Comparison of ENCODE assay signal across 18 mouse cellular contexts in the genomic region with DNA sequence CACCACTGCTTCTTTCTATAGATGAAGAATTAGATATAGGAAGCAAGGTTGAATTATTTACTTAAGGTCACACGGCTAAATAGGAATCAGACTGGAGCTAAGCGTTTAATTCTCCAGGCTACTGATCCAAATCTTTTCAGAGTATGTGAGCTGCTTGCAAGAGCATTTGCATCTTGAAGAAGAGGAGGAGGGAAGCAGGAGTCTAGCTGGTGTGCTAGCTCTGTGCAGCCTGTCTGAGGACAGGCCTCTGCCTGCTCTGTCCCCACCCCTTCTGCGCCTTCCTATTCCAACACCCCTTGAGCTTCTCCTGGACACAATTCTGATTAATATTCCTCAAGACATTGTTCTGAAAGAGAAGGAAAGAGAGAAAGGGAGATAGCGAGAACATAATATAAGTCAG. TPM values are rescaled to one million over a fixed set of nuclear protein-coding genes. Genes with fewer than 3 reads are reported as not detected.
DNase-seq lines count a peak whose midpoint lies in the region; ATAC-seq and TF ChIP-seq lines count a peak whose summit lies in the region.
"Had no signal": no experiment of that assay in that cellular context is flagged by ENCODE, and none has a peak within 500 bp of the region (broad histone marks: within the 10 kb centered on the region; RNA-seq: fewer than 3 reads in every experiment).

No protein-coding gene starts in this region.

- H3K4me2 ChIP-seq in kidney, embryonic 15.5 days = no peak overlapping the region
- H3K4me2 ChIP-seq in stomach, embryonic 15.5 days = no peak overlapping the region
- no peak overlapping the region for H3K4me2 ChIP-seq in stomach, postnatal 0 days (replicated peaks; ENCODE audit: low read depth)
- H3K4me2 ChIP-seq in hindbrain, embryonic 14.5 days (replicated peaks) = no peak overlapping the region
- no peak overlapping the region for H3K4me2 ChIP-seq in stomach, embryonic 16.5 days (ENCODE audit: low read depth, low read length)
- H3K4me2 ChIP-seq: limb, embryonic 12.5 days had no signal

- H3K27me3 ChIP-seq in kidney, embryonic 15.5 days = no peaks in the 10 kb centered on the region
- H3K27me3 ChIP-seq in stomach, embryonic 15.5 days (replicated peaks) = no peaks in the 10 kb centered on the region
- no peaks in the 10 kb centered on the region for H3K27me3 ChIP-seq in stomach, postnatal 0 days (ENCODE audit: control insufficient read depth, insufficient read depth, low read length)
- H3K27me3 ChIP-seq in hindbrain, embryonic 14.5 days (ENCODE audit: control insufficient read depth, insufficient read depth, low read length) = no peaks in the 10 kb centered on the region
- no peaks in the 10 kb centered on the region for H3K27me3 ChIP-seq in stomach, embryonic 16.5 days (ENCODE audit: control insufficient read depth, insufficient read depth, low read length)
- H3K27me3 ChIP-seq: limb, embryonic 12.5 days; neural tube, embryonic 12.5 days had no signal

- no peak for TF ChIP-seq CTCF in stomach, postnatal 0 days (IDR thresholded peaks at IDR 0.05; ENCODE audit: low read depth)

- WGBS in kidney, embryonic 15.5 days = 64% methylated on average over 4 of the region's 4 CpGs
- 63% methylated on average over 4 of the region's 4 CpGs for WGBS in stomach, embryonic 15.5 days
- 53% methylated on average over 4 of the region's 4 CpGs for WGBS in stomach, postnatal 0 days
- WGBS in hindbrain, embryonic 14.5 days = 70% methylated on average over 4 of the region's 4 CpGs
- 56% methylated on average over 4 of the region's 4 CpGs for WGBS in stomach, embryonic 16.5 days

- H3K27ac ChIP-seq in kidney, embryonic 15.5 days = peak overlapping the region; percentile 78
- H3K27ac ChIP-seq in stomach, embryonic 15.5 days = peak overlapping the region; percentile 1; the same call in 1 of the 2 replicates
- no peak overlapping the region for H3K27ac ChIP-seq in stomach, postnatal 0 days (replicated peaks)
- H3K27ac ChIP-seq in hindbrain, embryonic 14.5 days = peak overlapping the region; percentile 76
- H3K27ac ChIP-seq in stomach, embryonic 16.5 days (ENCODE audit: low read length) = peak overlapping the region; percentile 43
- H3K27ac ChIP-seq: limb, embryonic 12.5 days; liver, embryonic 14.5 days; neural tube, embryonic 12.5 days had no signal

- TF ChIP-seq EP300 in stomach, postnatal 0 days (optimal IDR thresholded peaks at IDR 0.05) = no peak

- H3K9ac ChIP-seq in kidney, embryonic 15.5 days = no peak overlapping the region
- H3K9ac ChIP-seq in stomach, embryonic 15.5 days = no peak overlapping the region
- no peak overlapping the region for H3K9ac ChIP-seq in stomach, postnatal 0 days (ENCODE audit: low read length)
- H3K9ac ChIP-seq in hindbrain, embryonic 14.5 days = no peak overlapping the region
- no peak overlapping the region for H3K9ac ChIP-seq in stomach, embryonic 16.5 days (ENCODE audit: low read length)
- H3K9ac ChIP-seq: limb, embryonic 12.5 days; liver, embryonic 14.5 days; neural tube, embryonic 12.5 days had no signal

- no peak for ATAC-seq in kidney, embryonic 15.5 days (replicated peaks; ENCODE audit: low FRiP score)
- ATAC-seq in stomach, embryonic 15.5 days (ENCODE audit: insufficient read depth, low FRiP score, low read depth) = no peak
- no peak for ATAC-seq in stomach, postnatal 0 days (ENCODE audit: low FRiP score, low TSS enrichment)
- ATAC-seq in hindbrain, embryonic 14.5 days (ENCODE audit: low FRiP score) = no peak
- no peak for ATAC-seq in stomach, embryonic 16.5 days (ENCODE audit: insufficient read depth, low FRiP score)
- ATAC-seq: intestine, embryonic 16.5 days; lung, postnatal 0 days had no signal

- H3K4me1 ChIP-seq in kidney, embryonic 15.5 days = peaks cover 58% of the 10 kb centered on the region
- peaks cover 23% of the 10 kb centered on the region for H3K4me1 ChIP-seq in stomach, embryonic 15.5 days
- peaks cover 11% of the 10 kb centered on the region for H3K4me1 ChIP-seq in stomach, postnatal 0 days (replicated peaks; ENCODE audit: control insufficient read depth, insufficient read depth)
- peaks cover 37% of the 10 kb centered on the region for H3K4me1 ChIP-seq in hindbrain, embryonic 14.5 days (replicated peaks; ENCODE audit: control insufficient read depth, insufficient read depth, low read length)
- H3K4me1 ChIP-seq in stomach, embryonic 16.5 days (ENCODE audit: control insufficient read depth, insufficient read depth, low read length) = peaks cover 31% of the 10 kb centered on the region

- H3K4me3 ChIP-seq in kidney, embryonic 15.5 days (replicated peaks) = no peak overlapping the region
- H3K4me3 ChIP-seq in stomach, embryonic 15.5 days (replicated peaks) = no peak overlapping the region
- H3K4me3 ChIP-seq in stomach, postnatal 0 days (ENCODE audit: low read depth, low read length) = no peak overlapping the region
- H3K4me3 ChIP-seq in hindbrain, embryonic 14.5 days (replicated peaks; ENCODE audit: low read length) = no peak overlapping the region
- H3K4me3 ChIP-seq in stomach, embryonic 16.5 days (replicated peaks; ENCODE audit: low read length) = no peak overlapping the region
- H3K4me3 ChIP-seq: limb, embryonic 12.5 days; neural tube, embryonic 12.5 days had no signal

- H3K9me3 ChIP-seq in kidney, embryonic 15.5 days (replicated peaks) = no peaks in the 10 kb centered on the region
- no peaks in the 10 kb centered on the region for H3K9me3 ChIP-seq in stomach, embryonic 15.5 days
- no peaks in the 10 kb centered on the region for H3K9me3 ChIP-seq in stomach, postnatal 0 days (ENCODE audit: control insufficient read depth, low read length)
- H3K9me3 ChIP-seq in hindbrain, embryonic 14.5 days (ENCODE audit: control insufficient read depth, low read length) = no peaks in the 10 kb centered on the region
- no peaks in the 10 kb centered on the region for H3K9me3 ChIP-seq in stomach, embryonic 16.5 days (replicated peaks; ENCODE audit: control insufficient read depth, low read length)
- H3K9me3 ChIP-seq: limb, embryonic 12.5 days; neural tube, embryonic 12.5 days had no signal

- no peak for DNase-seq in kidney, postnatal 14 days
- DNase-seq in stomach, postnatal 0 days (ENCODE audit: low spot score) = no peak
- DNase-seq in hindbrain, embryonic 14.5 days (ENCODE audit: low spot score) = no peak
- DNase-seq in gastrocnemius, adult 18-20 months (ENCODE audit: low spot score) = no peak
- no peak for DNase-seq in frontal cortex, postnatal 36 days (ENCODE audit: low spot score in 2 of 2)
- DNase-seq: adrenal gland, adult 8-10 months; cerebellum, postnatal 10 days; embryo, embryonic 11 days; heart, postnatal 10 days had no signal

- H3K36me3 ChIP-seq in kidney, embryonic 15.5 days = no peaks in the 10 kb centered on the region
- no peaks in the 10 kb centered on the region for H3K36me3 ChIP-seq in stomach, embryonic 15.5 days
- H3K36me3 ChIP-seq in stomach, postnatal 0 days (ENCODE audit: control insufficient read depth, insufficient read depth, low read length) = no peaks in the 10 kb centered on the region
- H3K36me3 ChIP-seq in hindbrain, embryonic 14.5 days (replicated peaks; ENCODE audit: control insufficient read depth, insufficient read depth) = peaks cover 92% of the 10 kb centered on the region
- no peaks in the 10 kb centered on the region for H3K36me3 ChIP-seq in stomach, embryonic 16.5 days (ENCODE audit: control insufficient read depth, insufficient read depth, low read length)

RNA-seq across cellular contexts. Expression of a gene that starts 44.6 kb away (rescaled TPM):
- polyA plus RNA-seq in kidney, embryonic 15.5 days (2015; fragmentation: Nextera tagmentation; extraction: Ambion mirVana) = 10.0 and 11.6 TPM in 2 replicates
- polyA plus RNA-seq in stomach, embryonic 15.5 days (2015; fragmentation: Nextera tagmentation; extraction: Ambion mirVana) = 18.0 and 18.1 TPM in 2 replicates
- 31.2 and 31.8 TPM in 2 replicates for polyA plus RNA-seq in stomach, postnatal 0 days (2015; fragmentation: Nextera tagmentation; extraction: Ambion mirVana)
- 14.6 and 16.7 TPM in 2 replicates for polyA plus RNA-seq in hindbrain, embryonic 14.5 days (2014; fragmentation: Nextera tagmentation; extraction: Ambion mirVana)
- 20.8 and 26.4 TPM in 2 replicates for polyA plus RNA-seq in stomach, embryonic 16.5 days (2015; fragmentation: Nextera tagmentation; extraction: Ambion mirVana)
- not detected for total RNA-seq in gastrocnemius, adult 18-20 months (2021)
- total RNA-seq: gastrocnemius, adult 8-10 months had no signal
